Mouse (Mus musculus) heart, embryonic 11.5 days (tissue): ENCODE data around the gene Rps9. TPM values are rescaled to one million over a fixed set of nuclear protein-coding genes. Genes with fewer than 3 reads are reported as not detected.
"Not testable (repeated sequence)": the region's sequence is repeated elsewhere in the genome, so short reads cannot be mapped to it uniquely, and the experiment has no call there.

ENCODE experiments used
- ATAC-seq: fragments of 200-750 bp; cut with Nextera tagmentation; replicated peaks from 2 replicates; pipeline ENCODE4 v1.8.0; 2017; ENCODE audit warnings: moderate library complexity; ENCODE audit not compliant: insufficient number of reproducible peaks, low FRiP score, low TSS enrichment
- H3K27ac ChIP-seq: fragments of 300-500 bp; sonication (generic); 2 replicates; pipeline ENCODE4 v1.5.1; 2014; ENCODE audit warnings: mild to moderate bottlenecking, low read depth, low read length
- H3K27me3 ChIP-seq: fragments of 300-500 bp; sonication (generic); 2 replicates; pipeline ENCODE4 v1.6.1; 2014; ENCODE audit warnings: mild to moderate bottlenecking, low read length, mixed read lengths; ENCODE audit not compliant: control insufficient read depth, insufficient read depth
- H3K36me3 ChIP-seq: fragments of 300-500 bp; sonication (generic); 2 replicates; pipeline ENCODE4 v1.6.1; 2014; ENCODE audit warnings: mild to moderate bottlenecking, low read length, moderate library complexity, mixed read lengths; ENCODE audit not compliant: control insufficient read depth, insufficient read depth
- H3K4me1 ChIP-seq: fragments of 300-500 bp; sonication (generic); 2 replicates; pipeline ENCODE4 v1.6.1; 2014; ENCODE audit warnings: low read length; ENCODE audit not compliant: control insufficient read depth, insufficient read depth
- H3K4me2 ChIP-seq: fragments of 300-500 bp; sonication (generic); 2 replicates; pipeline ENCODE4 v1.6.1; 2014; ENCODE audit warnings: mild to moderate bottlenecking, moderate library complexity
- H3K4me3 ChIP-seq: fragments of 300-500 bp; sonication (generic); 2 replicates; pipeline ENCODE4 v1.5.1; 2014; ENCODE audit warnings: low read depth, low read length
- H3K9ac ChIP-seq: fragments of 300-500 bp; sonication (generic); 2 replicates; pipeline ENCODE4 v1.6.1; 2014; ENCODE audit warnings: mild to moderate bottlenecking, low read depth, low read length, moderate library complexity
- H3K9me3 ChIP-seq: fragments of 300-500 bp; sonication (generic); replicated peaks from 2 replicates; pipeline ENCODE4 v1.6.1; 2016; ENCODE audit warnings: low read length; ENCODE audit not compliant: control insufficient read depth
- WGBS: fragments of 180-500 bp; shearing (Covaris S2); extraction: QIAGEN DNeasy Blood & Tissue Kit; methylation state at CpG from one replicate; pipeline ENCODE4 v1.1.7; 2014; ENCODE audit not compliant: insufficient replicate concordance; 5-methylcytosine and 5-hydroxymethylcytosine counted together
- polyA plus RNA-seq: library from polyadenylated mRNA; unstranded; fragments of >200 nt; fragmentation: Nextera tagmentation; extraction: Ambion mirVana; gene quantifications from 2 replicates; pipeline ENCODE4 v1.2.1, GENCODE M21; 2014

The Rps9 gene
- polyA plus RNA-seq, 1 experiment from 2014 or later = 966 TPM

DNA sequence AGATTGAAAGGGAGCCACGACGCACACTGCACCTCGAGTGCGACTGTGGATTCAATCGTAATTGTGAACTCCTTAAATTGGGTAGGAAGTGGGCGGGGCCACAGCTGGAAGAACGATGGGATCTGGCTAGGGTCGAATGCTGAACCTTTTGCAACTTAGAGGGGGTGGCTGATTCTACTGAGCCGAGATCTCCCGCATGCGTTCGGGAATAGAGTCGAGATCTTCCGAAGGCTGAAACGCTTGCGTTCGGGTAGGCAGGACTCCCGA lies 10.1 kb upstream of the Rps9 start:
- Histone ChIP-seq H3K27me3 (no peaks in the 10 kb centered on the region), H3K9ac (peak overlapping the region; percentile 85), H3K36me3 (peaks cover 8% of the 10 kb centered on the region), H3K4me3 (peak overlapping the region; percentile 78), H3K9me3 (no peaks in the 10 kb centered on the region), H3K4me1 (peaks cover 12% of the 10 kb centered on the region), H3K27ac (peak overlapping the region; percentile 97), H3K4me2 (peak overlapping the region; percentile 96)
- WGBS = under 1% methylated on average over 18 of the region's 18 CpGs
- ATAC-seq = no peak

DNA sequence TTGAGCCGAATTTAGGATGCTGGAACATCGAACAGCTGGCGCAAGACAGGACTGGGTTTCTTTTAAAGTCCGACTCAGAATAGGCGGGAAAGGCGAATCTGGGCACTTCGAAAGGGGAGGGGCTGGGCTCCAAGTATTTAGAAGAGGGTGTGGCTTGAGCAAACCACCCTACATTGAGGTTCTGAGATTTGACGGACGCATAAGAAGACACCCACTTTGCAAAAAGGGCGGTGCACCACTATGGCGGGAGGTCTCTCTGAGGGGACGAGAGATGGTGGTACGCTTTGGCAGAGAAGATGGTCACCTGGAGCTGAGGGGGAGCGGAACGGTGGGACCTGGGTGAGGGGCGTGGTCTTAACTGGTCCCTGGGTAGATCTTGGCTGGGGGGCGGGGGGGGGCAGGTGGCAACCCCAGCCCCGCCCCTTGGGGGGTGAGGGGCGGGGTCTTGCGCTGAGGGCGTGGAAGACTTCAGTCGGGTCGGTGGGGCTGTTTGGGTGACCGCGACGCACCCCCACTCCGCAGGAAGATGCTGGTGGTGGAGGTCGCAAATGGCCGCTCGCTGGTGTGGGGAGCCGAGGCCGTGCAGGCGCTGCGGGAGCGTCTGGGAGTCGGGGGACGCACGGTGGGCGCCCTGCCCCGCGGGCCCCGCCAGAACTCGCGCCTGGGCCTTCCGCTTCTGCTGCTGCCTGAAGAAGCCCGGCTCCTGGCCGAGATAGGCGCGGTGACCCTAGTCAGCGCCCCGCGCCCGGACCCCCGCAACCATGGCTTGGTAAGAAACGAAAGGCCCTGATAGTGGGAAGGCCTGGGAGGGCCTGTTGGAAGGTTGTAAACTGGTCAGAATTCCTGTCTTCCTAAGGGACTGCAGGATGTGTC lies 9.5 kb upstream of the Rps9 start:
- peak overlapping the region; percentile 97 for H3K27ac ChIP-seq
- no peaks in the 10 kb centered on the region for H3K27me3 ChIP-seq
- H3K9me3 ChIP-seq = no peaks in the 10 kb centered on the region
- ATAC-seq = peak; percentile 60
- H3K36me3 ChIP-seq = peaks cover 12% of the 10 kb centered on the region
- peak overlapping the region; percentile 78 for H3K4me3 ChIP-seq
- peaks cover 12% of the 10 kb centered on the region for H3K4me1 ChIP-seq
- H3K9ac ChIP-seq = peak overlapping the region; percentile 85
- peak overlapping the region; percentile 96 for H3K4me2 ChIP-seq
- under 1% methylated on average over 48 of the region's 55 CpGs for WGBS

DNA sequence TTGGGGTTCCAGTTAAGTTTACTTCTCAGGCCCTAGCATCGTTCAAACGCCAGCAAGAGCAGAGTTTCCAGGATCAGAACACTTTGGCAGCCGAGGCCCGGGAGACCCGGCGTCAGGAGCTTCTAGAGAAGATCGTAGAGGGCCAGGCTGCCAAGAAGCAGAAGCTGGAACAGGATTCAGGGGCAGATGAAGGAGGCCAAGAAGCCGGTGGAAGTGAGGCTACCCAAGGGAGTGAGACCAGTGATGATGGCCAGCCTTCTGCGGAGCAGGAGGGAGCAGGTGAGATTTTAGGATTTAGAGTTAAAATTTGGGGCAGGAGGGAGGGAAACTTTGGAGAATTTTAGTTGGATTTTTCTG lies 8.9 kb upstream of the Rps9 start:
- 4% methylated on average over 9 of the region's 9 CpGs for WGBS
- H3K4me2 ChIP-seq = peak overlapping the region; percentile 96
- H3K27ac ChIP-seq = peak overlapping the region; percentile 97
- H3K9ac ChIP-seq = peak overlapping the region; percentile 85
- not testable (repeated sequence) for H3K9me3 ChIP-seq, ATAC-seq, H3K27me3 ChIP-seq
- H3K4me3 ChIP-seq = peak overlapping the region; percentile 78
- H3K36me3 ChIP-seq = peaks cover 15% of the 10 kb centered on the region
- H3K4me1 ChIP-seq = peaks cover 12% of the 10 kb centered on the region

DNA sequence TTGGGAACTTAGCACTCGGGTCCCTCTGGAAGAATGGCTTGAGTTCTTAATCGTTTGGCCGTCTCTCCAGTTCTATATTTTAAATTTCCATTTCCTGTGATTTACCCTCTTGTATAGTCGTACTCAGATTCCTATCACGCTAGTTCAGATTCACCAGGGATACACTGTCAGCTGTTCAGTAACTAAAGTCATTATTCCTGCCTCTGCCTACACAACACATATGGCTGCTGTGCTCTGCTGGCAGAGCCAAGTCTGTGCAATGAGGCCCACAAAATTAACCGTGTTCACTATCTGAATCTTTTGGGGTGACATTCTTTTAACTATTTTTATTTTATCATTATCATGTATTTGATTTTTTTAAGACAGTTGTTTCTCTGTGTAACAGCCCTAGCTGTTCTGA lies 5.3 kb upstream of the Rps9 start:
- H3K4me2 ChIP-seq = no peak overlapping the region
- no peaks in the 10 kb centered on the region for H3K27me3 ChIP-seq
- no peak overlapping the region for H3K27ac ChIP-seq
- 88% methylated on average over 6 of the region's 6 CpGs for WGBS
- no peak for ATAC-seq
- H3K9ac ChIP-seq = no peak overlapping the region
- no peak overlapping the region for H3K4me3 ChIP-seq
- H3K36me3 ChIP-seq = peaks cover 17% of the 10 kb centered on the region
- H3K4me1 ChIP-seq = no peaks in the 10 kb centered on the region; the same call in 1 of the 2 replicates
- no peaks in the 10 kb centered on the region for H3K9me3 ChIP-seq

DNA sequence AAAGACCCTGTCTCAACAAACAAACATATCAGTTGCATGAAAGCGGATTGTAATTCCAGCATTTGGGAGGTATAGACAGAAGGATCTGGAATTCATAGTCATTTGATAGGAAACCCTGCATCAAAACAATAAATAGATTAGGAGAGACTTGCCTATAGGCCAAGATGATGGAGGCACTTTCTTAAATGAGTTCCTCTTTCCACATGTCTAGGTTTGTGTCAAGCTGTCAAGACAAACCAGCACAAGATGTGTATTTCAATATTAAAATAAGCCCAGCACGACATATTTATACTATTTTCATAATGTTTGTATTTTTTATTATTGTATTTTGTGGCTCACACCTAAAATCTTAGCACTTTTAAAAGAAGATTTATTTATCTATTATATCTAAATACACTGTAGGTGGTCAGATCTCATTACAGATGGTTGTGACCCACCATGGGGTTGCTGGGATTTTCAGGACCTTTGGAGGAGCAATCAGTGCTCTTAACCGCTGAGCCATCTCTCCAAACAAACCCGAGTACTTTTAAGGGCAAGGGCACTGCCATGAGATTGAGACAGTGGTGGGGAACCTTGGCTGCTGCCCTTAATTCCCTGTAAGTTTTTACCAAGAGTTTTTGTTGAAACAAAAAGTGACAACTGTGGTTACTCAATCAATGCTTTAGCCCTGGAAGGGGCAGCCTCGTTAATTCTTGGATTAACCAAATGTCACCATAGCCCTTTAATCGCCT lies 480 bp upstream of the Rps9 start:
- Histone ChIP-seq H3K9ac (peak overlapping the region; percentile 87), H3K4me1 (peaks cover 8% of the 10 kb centered on the region), H3K4me2 (peak overlapping the region; percentile 92), H3K9me3 (no peaks in the 10 kb centered on the region), H3K27ac (peak overlapping the region; percentile 88; the same call in 1 of the 2 replicates), H3K36me3 (peaks cover 18% of the 10 kb centered on the region), H3K27me3 (no peaks in the 10 kb centered on the region), H3K4me3 (peak overlapping the region; percentile 78)
- WGBS = 20% methylated on average over 6 of the region's 6 CpGs
- ATAC-seq = peak; percentile 11; the same call in 1 of the 2 replicates

DNA sequence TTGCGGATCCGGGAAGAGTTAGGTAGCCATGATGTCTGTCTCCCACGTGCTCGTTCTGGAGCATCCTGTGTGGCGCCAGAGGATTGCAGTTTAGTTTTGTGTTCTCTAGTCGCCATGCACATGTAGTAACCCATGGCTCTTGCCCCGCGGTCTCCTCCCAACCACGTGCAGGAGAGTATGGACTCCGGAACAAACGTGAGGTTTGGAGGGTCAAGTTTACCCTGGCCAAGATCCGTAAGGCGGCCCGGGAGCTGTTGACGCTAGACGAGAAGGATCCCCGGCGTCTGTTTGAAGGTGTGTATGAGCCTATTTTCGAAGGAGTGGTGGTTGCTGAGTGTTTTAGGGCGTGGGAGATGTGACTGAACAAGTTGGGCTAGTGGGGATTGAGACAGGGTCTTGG lies 682 bp downstream of the Rps9 start:
- 0 out of 2 replicates have a peak, but pooled peaks have one; percentile 10 for ATAC-seq
- Histone ChIP-seq H3K4me2 (peak overlapping the region; percentile 92), H3K36me3 (peaks cover 9% of the 10 kb centered on the region), H3K9me3 (no peaks in the 10 kb centered on the region), H3K4me1 (peaks cover 8% of the 10 kb centered on the region), H3K4me3 (peak overlapping the region; percentile 78), H3K27me3 (no peaks in the 10 kb centered on the region), H3K9ac (peak overlapping the region; percentile 87), H3K27ac (peak overlapping the region; percentile 88)
- WGBS = under 1% methylated on average over 20 of the region's 20 CpGs

DNA sequence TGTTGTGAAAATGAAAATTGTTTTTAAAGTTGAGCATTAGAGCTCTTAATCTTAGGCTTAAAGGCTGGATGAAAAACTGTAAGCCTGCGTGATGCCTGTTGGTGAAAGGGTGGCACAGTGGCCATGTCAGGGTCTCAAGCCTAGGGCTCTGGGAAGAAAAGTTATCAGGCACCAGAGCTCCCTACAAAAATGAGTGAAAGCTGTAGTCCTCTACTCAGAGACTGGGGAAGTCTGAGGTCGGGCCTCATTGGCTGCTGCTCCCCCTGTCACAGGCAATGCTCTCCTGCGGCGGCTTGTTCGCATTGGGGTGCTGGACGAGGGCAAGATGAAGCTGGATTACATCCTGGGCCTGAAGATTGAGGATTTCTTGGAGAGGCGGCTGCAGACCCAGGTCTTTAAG lies 1.7 kb downstream of the Rps9 start:
- Histone ChIP-seq H3K27ac (peak overlapping the region; percentile 88), H3K4me3 (peak overlapping the region; percentile 78), H3K4me2 (peak overlapping the region; percentile 92), H3K9ac (peak overlapping the region; percentile 87)
- not testable (repeated sequence) for H3K27me3 ChIP-seq, H3K4me1 ChIP-seq, H3K36me3 ChIP-seq, H3K9me3 ChIP-seq, ATAC-seq
- whole genome bisulfite sequencing = 8% methylated on average over 6 of the region's 7 CpGs

DNA sequence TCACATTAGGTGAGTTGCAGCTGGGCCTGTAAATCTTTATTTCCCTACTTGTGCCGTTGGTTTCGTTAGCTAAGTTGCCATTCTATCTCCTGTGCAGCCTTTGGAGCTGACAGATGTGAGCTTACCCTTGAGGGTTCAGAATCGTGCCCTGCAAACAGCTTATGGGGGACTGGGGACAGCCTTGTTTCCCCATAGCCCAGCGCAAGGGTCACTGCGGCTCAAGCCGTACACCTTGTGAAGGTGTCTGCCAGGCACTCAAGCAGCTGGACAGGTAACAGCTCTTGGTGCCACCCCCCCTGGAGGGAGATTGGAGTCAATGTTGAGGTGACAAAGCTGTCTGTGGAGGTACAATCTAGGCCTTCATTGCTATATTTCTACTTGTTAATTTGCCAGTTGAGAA lies 2.1 kb downstream of the Rps9 start:
- Histone ChIP-seq H3K27ac (no peak overlapping the region), H3K9me3 (no peaks in the 10 kb centered on the region), H3K9ac (peak overlapping the region; percentile 87), H3K27me3 (no peaks in the 10 kb centered on the region), H3K4me3 (peak overlapping the region; percentile 78), H3K36me3 (peaks cover 5% of the 10 kb centered on the region), H3K4me2 (peak overlapping the region; percentile 92), H3K4me1 (peaks cover 8% of the 10 kb centered on the region)
- 37% methylated on average over 6 of the region's 6 CpGs for WGBS
- ATAC-seq = no peak
